Mouse (Mus musculus) MEL (cell line): ENCODE data around the gene Gp9. TPM values are rescaled to one million over a fixed set of nuclear protein-coding genes. Genes with fewer than 3 reads are reported as not detected.

Source experiments
- DNase-seq: peaks from one replicate; pipeline ENCODE4 v3.0.0; 2011; ENCODE audit warnings: low read depth, low spot score
- H3K27ac ChIP-seq: 2 replicates; pipeline ENCODE4 v1.5.1; 2012; ENCODE audit warnings: low read depth, mild to moderate bottlenecking, control low read depth, low read length, moderate library complexity; ENCODE audit not compliant: control insufficient read depth
- H3K27me3 ChIP-seq, 2 experiments: fragments of 150-350 bp in 1 of 2; sonication (generic) in 1 of 2; 2 replicates each; pipeline ENCODE4 v1.6.1; 2012; ENCODE audit warnings: low read length in 2 of 2, mild to moderate bottlenecking in 2 of 2, improper control_type of control experiment in 1 of 2, moderate library complexity in 1 of 2; ENCODE audit not compliant: insufficient read depth in 2 of 2, control insufficient read depth in 1 of 2
- H3K36me3 ChIP-seq, 2 experiments: 2 replicates each; pipeline ENCODE4 v1.6.1; 2012 to 2014; ENCODE audit warnings: low read length in 2 of 2, improper control_type of control experiment in 1 of 2, inconsistent platforms in 1 of 2, mild to moderate bottlenecking in 1 of 2; ENCODE audit not compliant: insufficient read depth in 2 of 2, control insufficient read depth in 1 of 2
- H3K4me1 ChIP-seq, 2 experiments: fragments of 150-350 bp in 1 of 2; sonication (generic) in 1 of 2; 2 replicates each; pipeline ENCODE4 v1.6.1; 2012; ENCODE audit warnings: low read length in 2 of 2, improper control_type of control experiment in 1 of 2, mild to moderate bottlenecking in 1 of 2; ENCODE audit not compliant: insufficient read depth in 2 of 2, control insufficient read depth in 1 of 2
- H3K4me3 ChIP-seq, 2 experiments: fragments of 150-350 bp in 1 of 2; sonication (generic) in 1 of 2; 2 replicates each; pipeline ENCODE4 v1.5.1; 2012; ENCODE audit warnings: low read depth in 2 of 2, low read length in 2 of 2, mild to moderate bottlenecking in 2 of 2, moderate library complexity in 2 of 2, control low read depth in 1 of 2, improper control_type of control experiment in 1 of 2; ENCODE audit not compliant: control insufficient read depth in 1 of 2, insufficient read depth in 1 of 2
- H3K79me2 ChIP-seq: 2 replicates; pipeline ENCODE4 v1.6.1; 2012; ENCODE audit warnings: mild to moderate bottlenecking, low read length, moderate library complexity; ENCODE audit not compliant: control insufficient read depth, poor library complexity, insufficient read depth
- H3K9ac ChIP-seq: 2 replicates; pipeline ENCODE4 v1.6.1; 2012; ENCODE audit warnings: low read depth, mild to moderate bottlenecking, control low read depth, low read length, moderate library complexity; ENCODE audit not compliant: control insufficient read depth, poor library complexity, severe bottlenecking
- H3K9me3 ChIP-seq: fragments of 150-350 bp; sonication (generic); replicated peaks from 2 replicates; pipeline ENCODE4 v1.6.1; 2012; ENCODE audit warnings: mild to moderate bottlenecking, low read length, improper control_type of control experiment, moderate library complexity; ENCODE audit not compliant: insufficient read depth
- CHD1 ChIP-seq: IDR thresholded peaks from 2 replicates; pipeline ENCODE4 v1.6.1; 2012; ENCODE audit warnings: low read depth, mild to moderate bottlenecking, inconsistent platforms, low read length, improper control_type of control experiment
- CHD2 ChIP-seq: IDR thresholded peaks from 2 replicates; pipeline ENCODE4 v1.6.1; 2011; ENCODE audit warnings: low read length, improper control_type of control experiment
- CTCF ChIP-seq, 3 experiments: IDR thresholded peaks in 2 of 3; conservative IDR thresholded peaks in 1 of 3; 2 replicates each; pipeline ENCODE4 v1.5.1; 2011 to 2012; ENCODE audit warnings: low read length in 3 of 3, low read depth in 2 of 3, mild to moderate bottlenecking in 2 of 3, improper control_type of control experiment in 1 of 3, inconsistent platforms in 1 of 3, mixed read lengths in 1 of 3, moderate library complexity in 1 of 3; ENCODE audit not compliant: control insufficient read depth in 1 of 3, insufficient read depth in 1 of 3, poor library complexity in 1 of 3, severe bottlenecking in 1 of 3
- E2F4 ChIP-seq: IDR thresholded peaks from 2 replicates; pipeline ENCODE4 v1.6.1; 2011; ENCODE audit warnings: low read depth, low read length, improper control_type of control experiment, borderline replicate concordance
- ELF1 ChIP-seq: IDR thresholded peaks from 2 replicates; pipeline ENCODE4 v1.6.1; 2014; ENCODE audit warnings: low read depth, mild to moderate bottlenecking, inconsistent platforms, low read length, improper control_type of control experiment, moderate library complexity
- EP300 ChIP-seq, 2 experiments: IDR thresholded peaks; 2 replicates each; pipeline ENCODE4 v1.6.1; 2011; ENCODE audit warnings: improper control_type of control experiment in 2 of 2, low read length in 2 of 2, low read depth in 1 of 2, mild to moderate bottlenecking in 1 of 2
- ETS1 ChIP-seq: IDR thresholded peaks from 2 replicates; pipeline ENCODE4 v1.6.1; 2012; ENCODE audit warnings: low read depth, mild to moderate bottlenecking, inconsistent platforms, low read length, improper control_type of control experiment, moderate library complexity
- GABPA ChIP-seq: IDR thresholded peaks from 2 replicates; pipeline ENCODE4 v1.6.1; 2012; ENCODE audit warnings: low read depth, mild to moderate bottlenecking, inconsistent platforms, low read length, improper control_type of control experiment, moderate library complexity
- MAX ChIP-seq: IDR thresholded peaks from 2 replicates; pipeline ENCODE4 v1.6.1; 2011; ENCODE audit warnings: low read length, improper control_type of control experiment
- MAZ ChIP-seq: IDR thresholded peaks from 2 replicates; pipeline ENCODE4 v1.6.1; 2012; ENCODE audit warnings: low read depth, mild to moderate bottlenecking, inconsistent platforms, low read length, improper control_type of control experiment
- MXI1 ChIP-seq: IDR thresholded peaks from 2 replicates; pipeline ENCODE4 v1.6.1; 2011; ENCODE audit warnings: mild to moderate bottlenecking, low read depth, low read length, improper control_type of control experiment
- MYB ChIP-seq: IDR thresholded peaks from 2 replicates; pipeline ENCODE4 v1.6.1; 2011; ENCODE audit warnings: mild to moderate bottlenecking, low read depth, low read length, improper control_type of control experiment
- NELFE ChIP-seq: IDR thresholded peaks from 2 replicates; pipeline ENCODE4 v1.6.1; 2011; ENCODE audit warnings: low read depth, low read length, improper control_type of control experiment
- RAD21 ChIP-seq: IDR thresholded peaks from 2 replicates; pipeline ENCODE4 v1.6.1; 2011; ENCODE audit warnings: mild to moderate bottlenecking, low read depth, low read length, improper control_type of control experiment
- RCOR1 ChIP-seq: IDR thresholded peaks from 2 replicates; pipeline ENCODE4 v1.6.1; 2012; ENCODE audit warnings: low read depth, mild to moderate bottlenecking, inconsistent platforms, low read length, improper control_type of control experiment
- SIN3A ChIP-seq: IDR thresholded peaks from 2 replicates; pipeline ENCODE4 v1.6.1; 2012; ENCODE audit warnings: low read length, improper control_type of control experiment, inconsistent platforms
- TBP ChIP-seq: IDR thresholded peaks from 2 replicates; pipeline ENCODE4 v1.8.0; 2011; ENCODE audit warnings: low read depth, low read length, improper control_type of control experiment
- TCF12 ChIP-seq: IDR thresholded peaks from 2 replicates; pipeline ENCODE4 v1.6.1; 2014; ENCODE audit warnings: low read depth, mild to moderate bottlenecking, inconsistent platforms, low read length, improper control_type of control experiment, moderate library complexity
- UBTF ChIP-seq: IDR thresholded peaks from 2 replicates; pipeline ENCODE4 v1.6.1; 2012; ENCODE audit warnings: low read depth, mild to moderate bottlenecking, inconsistent platforms, low read length, improper control_type of control experiment, moderate library complexity, borderline replicate concordance; ENCODE audit not compliant: insufficient read depth
- USF1 ChIP-seq: IDR thresholded peaks from 2 replicates; pipeline ENCODE4 v1.6.1; 2014; ENCODE audit warnings: low read depth, mild to moderate bottlenecking, inconsistent platforms, low read length, improper control_type of control experiment, moderate library complexity
- ZMIZ1 ChIP-seq: IDR thresholded peaks from 2 replicates; pipeline ENCODE4 v1.6.1; 2012; ENCODE audit warnings: low read depth, mild to moderate bottlenecking, inconsistent platforms, low read length, improper control_type of control experiment, moderate library complexity
- polyA plus RNA-seq, 2 experiments: library from polyadenylated mRNA; stranded (reverse) in 1 of 2; unstranded in 1 of 2; fragments of >175 nt in 1 of 2; fragments of >200 nt in 1 of 2; gene quantifications; 2 replicates each; pipeline versions ENCODE4 v1.2.1 to v1.2.4; 2012; ENCODE audit warnings: low replicate concordance in 2 of 2, low read depth in 1 of 2; ENCODE audit not compliant: insufficient read length in 2 of 2, insufficient read depth in 1 of 2, missing spikeins in 1 of 2
- total RNA-seq: library from RNA; depleted of rRNA; stranded (reverse); fragments of 300-350 nt; gene quantifications from 2 replicates; pipeline ENCODE4 v1.2.3, GENCODE M21; 2012

Gp9 gene
- total and polyA plus RNA-seq, 3 experiments: 3.9 to 11.1 TPM; not detected in 1

DNA sequence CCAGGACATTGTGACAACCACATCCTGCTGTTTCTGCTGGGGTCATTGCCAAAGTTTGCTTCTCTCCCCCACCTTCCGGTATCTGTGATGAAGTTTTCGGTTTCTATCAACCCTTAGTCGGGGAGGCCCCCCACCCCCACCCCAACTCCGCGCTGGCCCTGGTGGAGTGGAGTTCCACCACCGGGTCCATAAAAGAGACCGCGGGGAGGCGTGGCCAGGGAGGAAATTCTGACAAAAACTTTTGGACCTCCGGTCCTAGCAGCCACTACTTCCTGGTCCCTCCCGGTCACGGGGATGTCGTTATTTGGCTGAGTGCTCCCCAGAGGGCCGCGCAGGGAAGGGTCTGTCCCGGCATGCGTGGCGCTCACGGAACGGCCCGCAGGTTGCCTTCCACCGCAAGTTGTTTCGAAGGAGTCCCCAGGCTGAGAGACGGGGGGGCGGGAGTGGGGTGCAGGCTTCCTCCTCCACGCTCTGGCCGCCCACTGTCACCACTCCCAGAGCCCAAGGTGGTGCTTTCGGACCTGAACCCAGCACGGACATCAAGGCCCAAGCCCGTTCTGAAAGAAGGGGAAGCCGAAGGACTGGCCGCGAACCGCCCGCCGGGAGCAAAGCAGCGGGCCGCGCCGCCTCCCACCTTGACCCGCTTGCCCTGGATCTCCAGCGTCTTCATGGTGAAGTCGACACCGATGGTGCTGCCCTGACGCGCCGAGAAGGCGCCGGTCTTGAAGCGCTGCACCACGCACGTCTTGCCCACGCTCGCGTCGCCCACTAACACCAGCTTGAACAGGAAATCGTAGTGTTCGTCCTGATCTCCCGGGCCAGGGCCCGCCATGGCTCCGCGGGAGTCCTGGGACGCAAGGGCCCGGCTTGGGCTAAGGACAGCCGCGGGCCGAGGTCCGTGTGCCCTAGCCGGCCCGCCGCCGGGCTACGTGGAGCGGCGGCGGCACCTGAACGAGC lies 33.1 kb downstream of the Gp9 start:
- Histone ChIP-seq H3K4me3 (peak overlapping the region; percentile 89 to 99), H3K27me3 (no peaks in the 10 kb centered on the region), H3K9ac (peak overlapping the region; percentile 85), H3K9me3 (no peaks in the 10 kb centered on the region), H3K4me1 (peaks cover 9 to 18% of the 10 kb centered on the region in 2 experiments; a peak in 2 of 4 replicates), H3K36me3 (peaks cover 2 to 23% of the 10 kb centered on the region in 2 experiments), H3K27ac (peak overlapping the region; percentile 61), H3K79me2 (peaks cover 8% of the 10 kb centered on the region)
- DNase-seq: peak; percentile 66
- TF ChIP-seq ZMIZ1 (no peak), GABPA (no peak), UBTF (no peak), NELFE (no peak), RCOR1 (0 out of 2 replicates have a peak, but pooled peaks have one; percentile 25), MYB (no peak), SIN3A (peak; percentile 43; the same call in 1 of the 2 replicates), RAD21 (no peak), USF1 (0 out of 2 replicates have a peak, but pooled peaks have one; percentile 11), MAZ (no peak), TCF12 (no peak), ELF1 (peak; percentile 48; the same call in 1 of the 2 replicates), MXI1 (peak; percentile 20; the same call in 1 of the 2 replicates), CHD1 (no peak), EP300 (IDR thresholded peaks at IDR 0.05; ENCODE audit: low read depth in 1 of 2, low read length in 2 of 2) (peak in 1 of 2 experiments; percentile 38; a peak in 1 of 4 replicates), CHD2 (no peak), E2F4 (no peak), CTCF (IDR thresholded peaks at IDR 0.05 in 2 of 3, conservative IDR thresholded peaks at IDR 0.05 in 1 of 3; ENCODE audit: control insufficient read depth in 1 of 3, insufficient read depth in 1 of 3, low read depth in 2 of 3, low read length in 3 of 3, poor library complexity in 1 of 3, severe bottlenecking in 1 of 3) (no peak), TBP (0 out of 2 replicates have a peak, but pooled peaks have one; percentile 15), MAX (peak; percentile 44; the same call in 1 of the 2 replicates), ETS1 (peak; percentile 16; the same call in 1 of the 2 replicates)
